Mouse (Mus musculus) liver, embryonic 14 days (tissue): ENCODE data around the gene Lpcat4. TPM values are rescaled to one million over a fixed set of nuclear protein-coding genes. Genes with fewer than 3 reads are reported as not detected.

Experiments
- polyA plus RNA-seq: library from polyadenylated mRNA; depleted of rRNA; stranded (reverse); fragments of >200 nt; gene quantifications from 2 replicates; pipeline ENCODE4 v1.2.3, GENCODE M21; 2012; rRNA removed

The Lpcat4 gene
- polyA plus RNA-seq, result 2.4 and 3.2 TPM in 2 replicates

DNA sequence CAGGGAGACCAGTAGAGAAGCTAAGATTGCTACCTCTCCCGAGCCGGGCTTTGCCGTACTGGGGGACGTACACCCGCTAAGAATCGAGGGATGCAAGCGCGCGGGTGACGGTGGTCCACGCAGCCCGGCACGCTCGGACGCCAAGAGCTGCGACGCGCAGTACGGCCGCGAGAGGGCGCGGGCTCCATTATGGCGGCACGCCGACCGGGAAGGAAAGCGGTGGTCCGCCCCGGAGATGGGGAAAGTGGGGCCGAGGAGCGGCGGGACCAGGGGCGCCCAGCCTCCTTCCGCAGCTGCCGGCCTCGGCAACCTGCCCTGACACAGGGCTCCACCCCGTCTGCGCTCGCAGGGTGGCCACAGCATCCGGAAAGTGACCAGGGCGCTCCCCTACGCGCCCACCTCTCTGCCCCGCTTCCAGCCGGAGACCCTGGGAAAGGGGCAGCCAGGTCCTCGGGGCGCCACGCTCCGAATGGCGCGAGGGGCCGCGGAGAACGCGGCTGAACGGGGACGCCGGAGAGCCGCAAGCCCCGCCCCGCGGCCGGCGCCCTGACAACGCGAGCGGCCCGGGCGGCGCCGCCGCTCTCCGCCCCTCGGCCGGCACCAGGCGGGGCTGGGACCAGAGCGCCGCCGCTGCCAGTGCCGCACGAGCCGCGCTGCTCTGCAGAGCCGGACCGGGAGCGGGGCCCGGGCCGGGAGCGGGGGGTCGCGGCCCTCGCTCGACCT is at the start of gene Lpcat4:
Gene Lpcat4, plus strand, starts transcription at position 257 of the 723 bp plus-strand sequence.

DNA sequence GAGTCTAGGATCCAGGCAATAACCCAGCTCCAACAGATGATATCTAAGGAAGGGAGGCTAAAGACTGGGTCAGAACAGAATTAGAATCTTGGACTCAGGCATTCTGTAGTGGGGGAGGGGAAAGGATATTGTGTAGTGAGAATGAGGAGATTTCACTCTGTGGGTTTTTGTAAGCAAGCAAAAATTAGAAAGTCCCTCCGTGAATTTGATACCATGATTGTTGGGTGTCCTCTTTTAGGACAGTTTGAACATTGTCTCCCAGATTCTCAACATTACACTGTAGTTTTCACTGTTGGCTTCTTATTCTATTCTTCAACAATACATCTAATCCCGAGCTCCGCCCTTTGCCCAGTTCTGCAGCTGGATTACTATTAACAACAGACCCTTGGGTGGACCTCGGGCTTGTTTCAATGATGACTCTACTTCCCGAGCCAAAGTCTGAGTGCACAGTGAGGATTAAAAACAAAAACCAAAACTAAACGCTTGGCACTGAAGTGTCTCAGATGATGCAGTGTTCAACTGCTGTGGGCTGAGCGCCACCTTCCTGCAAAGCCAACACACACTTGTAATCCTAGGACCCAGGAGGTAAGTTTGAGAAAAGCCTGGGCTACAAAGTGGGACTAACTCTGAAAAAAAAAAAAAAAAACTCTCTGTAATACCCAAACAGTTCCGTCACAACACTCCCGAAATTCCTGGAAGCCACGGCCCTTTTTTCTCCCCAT is 20.1 kb downstream of the Lpcat4 start, which contains the start of gene Nutm1:
Gene Nutm1, minus strand, starts transcription at position 51 of the 722 bp plus-strand sequence.

DNA sequence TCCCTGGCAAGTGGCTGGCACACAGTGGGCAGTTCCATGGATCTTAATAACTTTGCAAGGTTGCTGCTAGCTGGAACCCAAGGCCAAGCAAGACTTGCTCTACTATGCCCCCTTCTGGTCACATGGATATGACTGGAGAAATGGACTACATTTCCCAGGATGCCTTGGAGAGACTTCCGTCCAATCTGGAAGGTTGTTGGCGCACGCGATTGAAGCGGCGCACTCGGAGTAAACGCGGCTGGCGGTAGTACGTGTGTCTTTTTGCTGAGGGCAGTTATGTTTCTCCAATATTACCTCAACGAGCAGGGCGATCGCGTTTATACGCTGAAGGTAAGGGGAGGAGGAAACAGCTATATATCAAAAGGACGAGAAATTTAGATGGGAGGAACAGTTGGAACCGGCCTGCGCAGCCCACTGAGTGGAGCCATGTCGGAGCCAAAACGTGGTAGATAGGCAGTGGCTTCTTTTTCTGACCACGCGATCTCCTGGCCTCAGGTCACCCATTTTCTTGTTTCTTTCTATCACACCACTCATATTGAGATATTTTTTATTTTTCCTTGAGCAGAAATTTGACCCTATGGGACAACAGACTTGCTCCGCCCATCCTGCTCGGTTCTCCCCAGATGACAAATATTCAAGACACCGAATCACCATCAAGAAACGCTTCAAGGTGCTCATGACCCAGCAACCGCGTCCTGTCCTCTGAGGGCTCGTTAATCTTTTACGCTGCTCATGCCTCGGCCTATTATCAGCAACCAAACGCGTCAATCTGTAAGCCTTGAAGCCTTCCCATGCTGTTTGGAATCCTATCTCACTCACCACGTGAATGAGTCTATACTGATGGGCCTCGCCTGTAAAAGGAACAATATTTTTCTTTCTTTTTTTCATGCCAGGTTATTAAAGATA is 22.7 kb downstream of the Lpcat4 start, which contains the start of gene Nop10:
Gene Nop10, plus strand, starts transcription at position 179 of the 906 bp plus-strand sequence.

DNA sequence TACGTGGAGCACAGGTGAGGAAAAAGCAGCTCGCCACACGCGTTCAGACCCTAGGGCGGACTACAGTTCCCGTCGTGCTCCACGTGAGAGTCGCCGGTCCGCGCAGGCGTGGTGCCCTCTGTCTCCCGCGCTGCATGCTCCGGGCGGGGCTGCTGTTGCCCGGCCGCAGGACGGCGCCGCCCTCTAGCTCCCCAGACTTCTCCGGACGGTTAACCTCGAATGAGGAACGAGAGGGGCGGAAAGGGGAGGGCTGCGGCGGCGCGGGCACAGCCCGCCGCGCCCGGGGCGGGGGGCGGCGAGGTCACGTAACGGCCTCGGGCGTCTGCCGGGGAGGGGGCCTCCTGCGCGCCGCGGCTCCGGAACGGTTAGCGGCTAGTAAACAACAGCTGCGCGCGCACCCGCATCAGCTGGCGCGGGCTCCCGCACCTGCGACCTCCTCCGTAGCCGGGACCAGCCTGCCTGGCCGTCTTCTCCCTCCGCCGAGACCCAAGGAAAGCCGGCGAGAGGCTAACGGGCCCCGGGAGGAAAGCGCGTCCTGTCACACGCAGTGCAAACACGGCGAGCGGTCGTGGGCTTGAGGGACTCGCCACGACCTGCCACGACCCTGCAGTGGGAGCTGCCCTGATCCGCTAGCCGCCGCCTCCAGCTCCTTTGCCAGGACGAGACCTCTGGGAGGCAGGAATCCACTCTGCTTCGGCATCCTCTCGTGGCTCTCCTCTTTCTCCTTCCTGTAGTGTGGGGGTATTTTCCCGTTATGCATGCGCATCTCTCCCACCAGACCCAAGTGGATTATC is 26.4 kb downstream of the Lpcat4 start, which contains the start of gene Slc12a6:
Gene Slc12a6, plus strand, starts transcription at position 378 of the 794 bp plus-strand sequence.

GRCm38 (mm10) chr2:112266242-112266592 is 26.9 kb downstream of the Lpcat4 start, which contains the start of gene Gm21985:
Gm21985 (plus strand) TSS chr2:112266314.

Other genes starting within 250 kb of the Lpcat4 start
- gene Olfr1309, start 249.2 kb upstream of the Lpcat4 start, polyA plus RNA-seq, result not detected in 2 replicates
- not detected in 2 replicates for gene Olfr1310, start 226.8 kb upstream of the Lpcat4 start, polyA plus RNA-seq
- not detected in 2 replicates for gene Olfr1311, start 215.1 kb upstream of the Lpcat4 start, polyA plus RNA-seq
- not detected in 2 replicates for gene Olfr1312, start 189.2 kb upstream of the Lpcat4 start, polyA plus RNA-seq
- gene Olfr1313, start 161.6 kb upstream of the Lpcat4 start, polyA plus RNA-seq, result not detected in 2 replicates
- gene Olfr1314, start 142.7 kb upstream of the Lpcat4 start, polyA plus RNA-seq, result not detected in 2 replicates
- gene Olfr1315-ps1, start 124.0 kb upstream of the Lpcat4 start, polyA plus RNA-seq, result not detected in 2 replicates
- gene Olfr1316, start 104.5 kb upstream of the Lpcat4 start, polyA plus RNA-seq, result not detected in 2 replicates
- not detected in 2 replicates for gene Olfr1317, start 99.1 kb upstream of the Lpcat4 start, polyA plus RNA-seq
- not detected in 2 replicates for gene Olfr1318, start 85.3 kb upstream of the Lpcat4 start, polyA plus RNA-seq
- not detected in 2 replicates for gene Nutm1, start 19.8 kb downstream of the Lpcat4 start, polyA plus RNA-seq
- 80.4 and 90.1 TPM in 2 replicates for gene Nop10, start 22.5 kb downstream of the Lpcat4 start, polyA plus RNA-seq
- 9.9 and 10.4 TPM in 2 replicates for gene Slc12a6, start 26.4 kb downstream of the Lpcat4 start, polyA plus RNA-seq
- gene Gm21985, start 26.8 kb downstream of the Lpcat4 start, polyA plus RNA-seq, result 0.01 TPM in 1 of 2 replicates, not detected in the other
- gene Emc4, start 128.6 kb downstream of the Lpcat4 start, polyA plus RNA-seq, result 25.5 and 28.4 TPM in 2 replicates
- 7.2 and 8.5 TPM in 2 replicates for gene Katnbl1, start 139.7 kb downstream of the Lpcat4 start, polyA plus RNA-seq
- 5.9 and 6.6 TPM in 2 replicates for gene Emc7, start 215.5 kb downstream of the Lpcat4 start, polyA plus RNA-seq
- gene Chrm5, start 241.3 kb downstream of the Lpcat4 start, polyA plus RNA-seq, result not detected in 2 replicates